Mouse (Mus musculus) WW6 (cell line): ENCODE measurements around the gene Traf3ip3.

ENCODE experiments used
- DNase-seq: peaks from one replicate; pipeline ENCODE4 v3.0.0-alpha.2; 2013; ENCODE audit warnings: low read depth, low spot score

The Traf3ip3 gene

GRCm38 (mm10) chr1:193160317-193161032, 41.0 kb downstream of the Traf3ip3 start:
- no peak for DNase-seq

GRCm38 (mm10) chr1:193159613-193160012, 41.9 kb downstream of the Traf3ip3 start:
- no peak for DNase-seq

- DNase-seq, result no peak
Observed at GRCm38 (mm10) chr1:193159163-193159562, 42.3 kb downstream of the Traf3ip3 start.

- DNase-seq, result no peak
Observed at GRCm38 (mm10) chr1:193157111-193157492, 44.4 kb downstream of the Traf3ip3 start.

GRCm38 (mm10) chr1:193156316-193157110, 45.0 kb downstream of the Traf3ip3 start:
- no peak for DNase-seq

GRCm38 (mm10) chr1:193153561-193153960, 47.9 kb downstream of the Traf3ip3 start:
- no peak for DNase-seq

GRCm38 (mm10) chr1:193152872-193153271, 48.6 kb downstream of the Traf3ip3 start, which contains the start of gene Irf6:
Irf6 (plus strand) TSS chr1:193153111.
- no peak for DNase-seq

GRCm38 (mm10) chr1:193151134-193151533, 50.4 kb downstream of the Traf3ip3 start:
- no peak for DNase-seq

GRCm38 (mm10) chr1:193149231-193149630, 52.3 kb downstream of the Traf3ip3 start:
- no peak for DNase-seq

- DNase-seq, result no peak
Observed at GRCm38 (mm10) chr1:193146416-193146815, 55.1 kb downstream of the Traf3ip3 start.

GRCm38 (mm10) chr1:193145101-193145500, 56.4 kb downstream of the Traf3ip3 start:
- DNase-seq, result no peak

- no peak for DNase-seq
Observed at GRCm38 (mm10) chr1:193144516-193144915, 57.0 kb downstream of the Traf3ip3 start.

GRCm38 (mm10) chr1:193142517-193143062, 58.9 kb downstream of the Traf3ip3 start:
- no peak for DNase-seq

GRCm38 (mm10) chr1:193141118-193141517, 60.4 kb downstream of the Traf3ip3 start:
- no peak for DNase-seq

GRCm38 (mm10) chr1:193138669-193139068, 62.8 kb downstream of the Traf3ip3 start:
- DNase-seq, result no peak

GRCm38 (mm10) chr1:193138087-193138486, 63.4 kb downstream of the Traf3ip3 start:
- DNase-seq, result no peak

GRCm38 (mm10) chr1:193133726-193134125, 67.8 kb downstream of the Traf3ip3 start:
- DNase-seq, result no peak

- DNase-seq, result no peak
Observed at GRCm38 (mm10) chr1:193132385-193132784, 69.1 kb downstream of the Traf3ip3 start.

GRCm38 (mm10) chr1:193131311-193131948, 70.1 kb downstream of the Traf3ip3 start:
- DNase-seq, result no peak

GRCm38 (mm10) chr1:193130839-193131238, 70.7 kb downstream of the Traf3ip3 start:
- no peak for DNase-seq

- DNase-seq, result no peak
Observed at GRCm38 (mm10) chr1:193130456-193130825, 71.1 kb downstream of the Traf3ip3 start.
